Mouse (Mus musculus): ENCODE data around the gene Spag16. TPM values are rescaled to one million over a fixed set of nuclear protein-coding genes. Genes with fewer than 3 reads are reported as not detected.

Spag16 gene
- polyA plus RNA-seq, 1 experiment from 2014 or later: 0.66 TPM

DNA sequence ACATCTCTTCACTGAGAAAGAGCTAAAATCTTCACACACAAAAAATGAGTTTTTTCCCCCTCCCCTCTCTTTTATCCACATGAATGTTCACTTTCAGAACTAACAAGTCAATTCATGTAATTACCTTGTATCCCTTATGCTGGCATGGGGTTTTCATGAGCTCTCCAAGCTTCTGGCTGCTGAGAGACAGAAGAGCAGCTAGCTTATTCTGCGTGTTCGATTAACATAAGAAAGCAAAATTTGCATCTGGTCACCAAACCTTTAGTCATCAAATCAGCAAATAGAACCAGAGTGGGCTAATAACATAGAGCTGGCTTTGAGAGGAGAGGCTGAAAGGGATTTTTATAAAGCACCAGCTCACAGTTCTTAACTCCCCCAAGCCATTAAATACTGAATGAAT lies 700.4 kb downstream of the Spag16 start:
- Histone ChIP-seq H3K27ac (ENCODE audit: poor library complexity, severe bottlenecking) (no peak overlapping the region), H3K9ac (no peak overlapping the region), H3K4me2 (no peak overlapping the region), H3K36me3 (no peaks in the 10 kb centered on the region), H3K9me3 (replicated peaks) (peaks cover 5% of the 10 kb centered on the region; the same call in 1 of the 2 replicates), H3K4me1 (replicated peaks) (0 out of 2 replicates have a peak, but pooled peaks cover 3% of the 10 kb centered on the region), H3K27me3 (replicated peaks) (no peaks in the 10 kb centered on the region), H3K4me3 (no peak overlapping the region)
- WGBS: 56% methylated on average over 2 of the region's 2 CpGs
- ATAC-seq (ENCODE audit: insufficient number of reproducible peaks, low FRiP score): no peak

DNA sequence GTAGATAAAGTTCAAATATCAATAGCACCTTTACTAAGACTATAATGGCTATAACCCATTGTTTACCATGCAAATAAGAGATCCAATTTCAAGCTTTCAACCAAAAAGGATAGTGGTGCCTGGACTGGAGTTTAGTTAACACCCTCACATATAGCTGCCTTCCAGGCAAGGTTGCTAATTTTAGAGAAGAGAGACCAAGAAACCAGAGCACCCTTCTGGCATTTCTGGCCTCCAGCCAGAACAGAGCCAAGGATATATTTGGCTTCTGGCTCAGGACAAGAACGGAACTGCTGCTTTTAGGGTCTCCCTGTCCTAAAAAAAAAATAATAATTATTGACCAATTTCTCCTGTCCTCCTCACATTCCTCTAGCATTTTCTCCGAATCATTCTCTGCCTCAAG lies 703.0 kb downstream of the Spag16 start:
- Histone ChIP-seq H3K4me3 (no peak overlapping the region), H3K9me3 (replicated peaks) (no peaks in the 10 kb centered on the region), H3K27ac (ENCODE audit: poor library complexity, severe bottlenecking) (no peak overlapping the region; the same call in 1 of the 2 replicates), H3K4me2 (no peak overlapping the region), H3K27me3 (replicated peaks) (no peaks in the 10 kb centered on the region), H3K9ac (no peak overlapping the region), H3K36me3 (no peaks in the 10 kb centered on the region), H3K4me1 (replicated peaks) (0 out of 2 replicates have a peak, but pooled peaks cover 3% of the 10 kb centered on the region)
- ATAC-seq (ENCODE audit: insufficient number of reproducible peaks, low FRiP score): no peak
- 56% methylated on average over 2 of the region's 2 CpGs for WGBS

DNA sequence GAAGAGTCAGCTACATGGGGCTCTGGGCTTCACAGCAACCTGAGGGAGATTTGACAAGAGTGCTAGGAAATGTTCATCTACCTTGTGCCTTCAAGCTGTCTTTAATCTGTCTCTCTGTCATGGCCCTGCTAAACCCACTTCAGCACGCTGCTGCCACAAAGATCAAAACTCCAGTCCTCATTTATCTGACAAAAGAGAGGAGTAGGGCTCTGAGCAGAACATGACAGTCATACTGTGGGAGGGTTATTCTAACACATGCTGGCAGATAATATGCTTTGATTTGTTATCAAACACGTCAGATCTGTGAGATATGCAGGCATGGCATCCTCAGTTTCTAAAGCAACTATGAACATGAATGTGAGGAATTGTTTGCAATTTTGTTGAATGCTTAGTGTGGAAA lies 725.1 kb downstream of the Spag16 start:
- H3K9me3 ChIP-seq (replicated peaks): no peaks in the 10 kb centered on the region
- no peak for ATAC-seq (ENCODE audit: insufficient number of reproducible peaks, low FRiP score)
- H3K9ac ChIP-seq: no peak overlapping the region
- H3K36me3 ChIP-seq: no peaks in the 10 kb centered on the region
- WGBS: 52% methylated on average over 2 of the region's 2 CpGs
- no peak overlapping the region for H3K4me3 ChIP-seq
- no peak overlapping the region for H3K4me2 ChIP-seq
- no peaks in the 10 kb centered on the region for H3K27me3 ChIP-seq (replicated peaks)
- H3K27ac ChIP-seq (ENCODE audit: poor library complexity, severe bottlenecking): no peak overlapping the region
- H3K4me1 ChIP-seq (replicated peaks): no peaks in the 10 kb centered on the region

DNA sequence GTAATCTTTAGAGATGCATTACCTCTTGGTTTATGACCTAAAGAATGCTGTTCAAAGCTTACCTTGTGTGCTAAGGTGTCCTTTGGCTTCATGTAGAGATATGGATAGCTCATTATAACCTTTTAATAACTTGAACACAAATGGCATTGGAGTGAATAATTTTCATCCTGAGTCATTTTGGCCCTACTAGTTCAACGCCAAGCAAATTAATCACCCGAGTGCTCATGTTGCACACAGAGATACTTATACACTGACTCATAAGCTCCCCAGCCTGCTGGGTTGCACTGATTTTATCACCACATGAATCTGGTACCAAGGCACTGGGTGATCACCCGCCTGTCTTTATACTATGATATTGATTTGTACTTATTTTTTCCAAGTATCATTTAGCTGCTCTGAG lies 795.0 kb downstream of the Spag16 start:
- H3K4me2 ChIP-seq: no peak overlapping the region
- no peak overlapping the region for H3K4me3 ChIP-seq
- H3K27me3 ChIP-seq (replicated peaks): no peaks in the 10 kb centered on the region
- no peaks in the 10 kb centered on the region for H3K36me3 ChIP-seq
- H3K9ac ChIP-seq: no peak overlapping the region
- WGBS: 80% methylated on average over 3 of the region's 3 CpGs
- ATAC-seq (ENCODE audit: insufficient number of reproducible peaks, low FRiP score): no peak
- no peaks in the 10 kb centered on the region for H3K4me1 ChIP-seq (replicated peaks)
- no peaks in the 10 kb centered on the region for H3K9me3 ChIP-seq (replicated peaks)
- no peak overlapping the region for H3K27ac ChIP-seq (ENCODE audit: poor library complexity, severe bottlenecking)

DNA sequence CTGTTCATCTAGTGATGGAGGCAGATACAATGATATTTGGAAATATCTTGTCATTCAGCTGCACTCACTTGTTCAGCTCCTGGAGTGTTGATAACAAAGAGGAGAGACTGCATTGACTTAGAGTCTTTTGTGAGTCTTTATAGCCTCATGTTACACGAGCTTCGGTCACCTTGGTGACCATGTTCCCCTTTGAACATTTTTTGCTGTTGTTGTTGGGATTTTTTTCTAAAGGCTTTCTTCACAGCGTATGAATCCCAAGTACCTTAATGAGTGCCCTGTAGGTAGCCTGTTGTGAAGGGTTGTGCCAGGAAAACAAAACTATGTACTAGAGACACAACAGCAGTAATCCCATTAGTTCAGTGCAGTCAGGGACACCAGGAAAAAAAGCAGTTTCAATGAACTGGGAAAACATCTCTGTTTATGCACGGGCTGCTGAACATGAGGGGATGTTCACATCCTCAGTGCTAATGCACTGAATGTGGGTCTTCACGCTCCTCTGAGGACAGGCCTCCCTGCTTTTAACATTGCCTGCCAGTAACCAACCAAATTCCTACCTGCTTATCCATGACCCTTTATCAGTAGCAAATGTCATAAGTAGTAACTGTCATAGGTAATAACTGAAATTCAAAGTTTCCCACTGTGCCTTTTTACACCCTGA lies 798.2 kb downstream of the Spag16 start:
- H3K27me3 ChIP-seq (replicated peaks): no peaks in the 10 kb centered on the region
- H3K4me2 ChIP-seq: no peak overlapping the region
- no peak overlapping the region for H3K27ac ChIP-seq (ENCODE audit: poor library complexity, severe bottlenecking)
- no peak overlapping the region for H3K4me3 ChIP-seq
- H3K36me3 ChIP-seq: no peaks in the 10 kb centered on the region
- no peak overlapping the region for H3K9ac ChIP-seq
- H3K9me3 ChIP-seq (replicated peaks): no peaks in the 10 kb centered on the region
- ATAC-seq (ENCODE audit: insufficient number of reproducible peaks, low FRiP score): no peak
- no peaks in the 10 kb centered on the region for H3K4me1 ChIP-seq (replicated peaks)
- 71% methylated on average over 5 of the region's 5 CpGs for WGBS

DNA sequence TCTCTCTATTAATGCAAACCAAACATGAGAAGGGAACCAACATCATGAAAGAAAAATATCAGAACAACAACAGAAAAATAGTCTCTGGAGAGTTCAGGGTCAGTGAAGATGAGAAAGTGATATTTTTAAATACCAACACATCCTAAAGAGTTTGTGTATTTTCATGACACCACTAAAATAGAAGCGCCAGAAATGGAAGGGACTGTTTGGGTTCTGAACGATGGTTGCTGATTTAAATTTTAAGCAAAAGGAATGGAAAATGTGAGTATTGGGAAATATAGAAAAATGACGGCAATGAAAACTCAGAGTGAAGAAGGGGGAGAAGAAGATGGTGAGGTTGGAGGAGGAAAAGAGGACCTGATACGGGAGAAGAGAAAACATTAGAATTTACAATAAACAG lies 825.9 kb downstream of the Spag16 start:
- no peaks in the 10 kb centered on the region for H3K27me3 ChIP-seq (replicated peaks)
- no peak overlapping the region for H3K9ac ChIP-seq
- ATAC-seq (ENCODE audit: insufficient number of reproducible peaks, low FRiP score): no peak
- H3K9me3 ChIP-seq (replicated peaks): no peaks in the 10 kb centered on the region
- no peaks in the 10 kb centered on the region for H3K36me3 ChIP-seq
- H3K4me3 ChIP-seq: no peak overlapping the region
- H3K27ac ChIP-seq (ENCODE audit: poor library complexity, severe bottlenecking): no peak overlapping the region
- no peak overlapping the region for H3K4me2 ChIP-seq
- WGBS: 84% methylated on average over 4 of the region's 4 CpGs
- H3K4me1 ChIP-seq (replicated peaks): no peaks in the 10 kb centered on the region

DNA sequence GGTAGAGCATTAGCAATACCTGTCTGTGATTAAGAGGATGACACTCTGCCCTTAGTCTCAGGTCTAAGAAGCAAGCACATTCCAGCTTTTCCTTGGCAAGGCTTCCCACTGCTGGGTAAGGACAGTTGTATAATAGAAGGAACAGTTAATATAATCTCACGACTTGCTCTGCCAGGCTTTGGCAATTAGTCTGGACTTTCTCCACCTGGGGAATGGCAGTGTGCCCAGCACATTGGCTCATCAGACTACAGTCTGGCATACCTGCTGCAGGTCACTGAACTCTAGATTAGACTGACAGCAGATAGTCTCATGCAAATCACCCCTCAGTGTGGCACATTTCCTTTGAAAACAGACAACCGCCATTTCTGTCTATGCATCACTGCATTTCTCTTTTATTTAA lies 865.8 kb downstream of the Spag16 start:
- ATAC-seq (ENCODE audit: insufficient number of reproducible peaks, low FRiP score): no peak
- no peak overlapping the region for H3K4me2 ChIP-seq
- no peak overlapping the region for H3K9ac ChIP-seq
- no peaks in the 10 kb centered on the region for H3K36me3 ChIP-seq
- WGBS: 89% methylated on average over 2 of the region's 2 CpGs
- no peak overlapping the region for H3K27ac ChIP-seq (ENCODE audit: poor library complexity, severe bottlenecking)
- H3K4me1 ChIP-seq (replicated peaks): no peaks in the 10 kb centered on the region
- no peaks in the 10 kb centered on the region for H3K27me3 ChIP-seq (replicated peaks)
- no peak overlapping the region for H3K4me3 ChIP-seq
- no peaks in the 10 kb centered on the region for H3K9me3 ChIP-seq (replicated peaks)

DNA sequence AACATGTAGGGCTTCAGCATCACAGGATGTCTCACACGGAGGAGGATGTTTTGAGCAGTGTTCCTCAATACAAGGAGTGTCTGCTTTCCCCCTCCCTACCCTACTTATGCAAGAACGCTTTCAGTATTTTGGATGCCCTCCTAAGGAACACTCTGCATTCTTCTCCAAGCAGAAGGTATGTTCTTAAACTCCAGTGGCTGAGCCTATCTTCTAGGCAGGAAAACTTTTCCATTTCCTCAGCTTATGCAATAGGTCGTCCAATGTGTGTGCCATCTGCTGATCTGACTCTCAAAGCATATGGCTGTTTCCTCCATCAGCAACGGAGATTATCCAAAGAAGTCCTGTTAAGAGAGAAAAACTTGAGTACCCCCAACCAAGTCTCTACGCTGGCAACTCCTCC lies 873.5 kb downstream of the Spag16 start:
- no peak overlapping the region for H3K27ac ChIP-seq (ENCODE audit: poor library complexity, severe bottlenecking)
- no peak overlapping the region for H3K4me2 ChIP-seq
- no peaks in the 10 kb centered on the region for H3K9me3 ChIP-seq (replicated peaks)
- 77% methylated on average over 5 of the region's 5 CpGs for WGBS
- H3K9ac ChIP-seq: no peak overlapping the region
- H3K4me3 ChIP-seq: no peak overlapping the region
- H3K36me3 ChIP-seq: no peaks in the 10 kb centered on the region
- H3K4me1 ChIP-seq (replicated peaks): no peaks in the 10 kb centered on the region; the same call in 1 of the 2 replicates
- no peak for ATAC-seq (ENCODE audit: insufficient number of reproducible peaks, low FRiP score)
- no peaks in the 10 kb centered on the region for H3K27me3 ChIP-seq (replicated peaks)

DNA sequence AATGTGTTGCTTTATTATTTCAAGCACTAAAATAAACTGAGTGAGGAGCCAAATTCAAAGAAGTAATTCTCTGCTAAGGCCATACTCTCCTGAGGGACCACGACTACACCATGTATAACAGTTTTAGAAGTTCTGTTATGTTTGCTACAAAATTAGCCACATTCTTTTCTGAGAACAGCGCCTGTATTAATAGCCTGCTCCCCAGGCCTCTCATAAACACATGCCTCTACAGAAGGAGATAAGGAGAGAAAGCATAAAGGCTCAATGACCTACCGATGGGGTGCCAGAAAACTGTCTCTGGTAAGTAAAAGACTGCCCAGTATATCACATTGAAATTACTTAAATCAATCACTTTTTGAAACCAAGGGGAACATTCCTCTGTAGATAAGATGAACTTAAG lies 877.2 kb downstream of the Spag16 start:
- no peak overlapping the region for H3K4me2 ChIP-seq
- ATAC-seq (ENCODE audit: insufficient number of reproducible peaks, low FRiP score): no peak
- no peaks in the 10 kb centered on the region for H3K27me3 ChIP-seq (replicated peaks)
- H3K36me3 ChIP-seq: no peaks in the 10 kb centered on the region
- WGBS: 37% methylated on average over 3 of the region's 3 CpGs
- H3K9me3 ChIP-seq (replicated peaks): no peaks in the 10 kb centered on the region
- no peaks in the 10 kb centered on the region; the same call in 1 of the 2 replicates for H3K4me1 ChIP-seq (replicated peaks)
- H3K4me3 ChIP-seq: no peak overlapping the region
- H3K27ac ChIP-seq (ENCODE audit: poor library complexity, severe bottlenecking): no peak overlapping the region
- no peak overlapping the region for H3K9ac ChIP-seq

DNA sequence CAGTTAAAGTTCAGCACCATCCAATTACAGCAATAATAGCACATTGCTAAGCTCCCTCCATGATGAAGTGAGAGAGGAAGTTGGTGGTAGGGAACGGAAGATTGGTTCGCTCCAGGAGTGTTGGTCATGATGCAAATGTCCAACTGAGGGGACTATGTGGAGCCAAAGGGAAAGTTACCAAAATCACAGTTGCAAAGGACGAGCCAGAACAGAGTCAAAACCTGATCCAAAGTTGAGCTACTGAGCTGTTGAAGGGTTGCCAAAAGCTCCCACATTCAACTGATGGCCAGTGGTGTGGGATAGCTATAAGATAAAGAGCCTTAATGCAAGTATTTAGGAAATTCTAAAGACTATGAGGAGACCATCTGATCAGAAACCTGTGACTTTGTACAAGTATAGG lies 879.1 kb downstream of the Spag16 start:
- Histone ChIP-seq H3K4me3 (no peak overlapping the region), H3K27ac (ENCODE audit: poor library complexity, severe bottlenecking) (no peak overlapping the region), H3K36me3 (no peaks in the 10 kb centered on the region), H3K4me2 (no peak overlapping the region), H3K9me3 (replicated peaks) (no peaks in the 10 kb centered on the region), H3K9ac (no peak overlapping the region), H3K27me3 (replicated peaks) (no peaks in the 10 kb centered on the region), H3K4me1 (replicated peaks) (no peaks in the 10 kb centered on the region; the same call in 1 of the 2 replicates)
- no peak for ATAC-seq (ENCODE audit: insufficient number of reproducible peaks, low FRiP score)
- WGBS: 76% methylated on average over 3 of the region's 3 CpGs

DNA sequence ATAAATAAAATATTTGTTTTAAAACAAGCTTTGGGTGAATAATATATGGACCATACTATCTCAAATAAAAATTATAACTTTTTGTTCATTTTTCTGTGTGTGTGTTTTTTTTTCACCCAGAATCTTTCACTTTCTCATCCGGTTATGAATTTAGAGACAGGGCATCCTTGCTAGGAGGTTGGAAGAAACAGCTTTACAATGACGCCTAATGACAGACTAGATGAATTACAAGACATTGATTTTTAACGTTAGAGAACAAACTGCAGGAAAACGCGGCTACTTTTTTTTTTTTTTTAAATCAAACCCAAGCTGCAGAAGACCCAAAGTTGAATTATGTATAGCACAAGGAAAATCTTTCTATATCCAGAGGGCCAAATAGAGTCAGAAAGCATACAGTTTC lies 898.3 kb downstream of the Spag16 start:
- H3K4me3 ChIP-seq: no peak overlapping the region
- H3K4me1 ChIP-seq (replicated peaks): no peaks in the 10 kb centered on the region
- ATAC-seq (ENCODE audit: insufficient number of reproducible peaks, low FRiP score): no peak
- H3K27me3 ChIP-seq (replicated peaks): no peaks in the 10 kb centered on the region
- 58% methylated on average over 5 of the region's 5 CpGs for WGBS
- H3K9ac ChIP-seq: no peak overlapping the region
- H3K27ac ChIP-seq (ENCODE audit: poor library complexity, severe bottlenecking): no peak overlapping the region
- H3K4me2 ChIP-seq: no peak overlapping the region
- no peaks in the 10 kb centered on the region for H3K36me3 ChIP-seq
- no peaks in the 10 kb centered on the region for H3K9me3 ChIP-seq (replicated peaks)

DNA sequence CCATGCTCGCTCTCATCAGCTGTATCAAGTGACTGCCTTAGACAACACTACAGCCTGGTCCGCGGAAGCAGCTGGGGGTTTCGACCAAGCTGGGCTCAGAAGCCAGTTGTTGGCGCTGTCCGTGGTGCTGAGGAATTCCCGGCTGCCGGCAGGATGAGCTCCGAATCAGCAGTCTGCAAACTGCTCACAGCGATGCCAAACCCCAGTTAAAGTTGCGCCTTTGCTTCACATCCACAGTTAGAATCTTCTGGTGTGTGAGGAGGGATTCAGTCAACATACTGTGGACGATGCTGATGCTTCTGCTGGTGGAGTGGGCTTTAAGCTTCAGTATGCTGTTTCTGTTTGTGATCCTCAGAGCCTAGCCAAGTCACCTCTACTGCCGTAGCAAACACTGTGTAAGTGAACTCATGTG lies 898.9 kb downstream of the Spag16 start, which contains the start of gene Vwc2l:
Gene Vwc2l, plus strand, starts transcription at position 61 of the 412 bp plus-strand sequence.
- Histone ChIP-seq H3K4me1 (replicated peaks) (no peaks in the 10 kb centered on the region), H3K9ac (no peak within 1 kb of the TSS), H3K4me3 (no peak within 1 kb of the TSS), H3K4me2 (no peak within 1 kb of the TSS), H3K27me3 (replicated peaks) (no peaks in the 10 kb centered on the region), H3K9me3 (replicated peaks) (no peaks in the 10 kb centered on the region), H3K27ac (ENCODE audit: poor library complexity, severe bottlenecking) (no peak within 1 kb of the TSS), H3K36me3 (no peaks in the 10 kb centered on the region)
- 10% methylated on average over 13 of the region's 13 CpGs for WGBS
- ATAC-seq (ENCODE audit: insufficient number of reproducible peaks, low FRiP score): no peak

All from heart, embryonic 12.5 days (tissue).